ENCODE assay signal across 7 mouse cellular contexts in genomic region chr8:72421362-72422335, GRCm38 (mm10). TPM values are rescaled to one million over a fixed set of nuclear protein-coding genes. Genes with fewer than 3 reads are reported as not detected.
DNase-seq lines count a peak whose midpoint lies in the region; ATAC-seq lines count a peak whose summit lies in the region.

Gene Eps15l1 (minus strand): TSS chr8:72421460.

- H3K36me3 ChIP-seq in intestine, embryonic 16.5 days (ENCODE audit: control insufficient read depth, insufficient read depth, low read length), result no peaks in the 10 kb centered on the region
- H3K36me3 ChIP-seq in midbrain, embryonic 11.5 days (ENCODE audit: control insufficient read depth, insufficient read depth, low read length), result 0 out of 2 replicates have a peak, but pooled peaks cover 3% of the 10 kb centered on the region

- peak; percentile 99 for DNase-seq in adrenal gland, adult 8-10 months
- peak; percentile 98 for DNase-seq in embryo, embryonic 9.5 days (ENCODE audit: extremely low spot score)
- peak; percentile 96 to 99 for DNase-seq in gastrocnemius, postnatal 4 days (ENCODE audit: low spot score in 2 of 2)
- DNase-seq in left cerebral cortex, postnatal 36 days (ENCODE audit: low spot score in 2 of 2), result peak; percentile 98
- DNase-seq in midbrain, embryonic 11.5 days (ENCODE audit: low spot score, missing footprints), result peak; percentile 100
- peak; percentile 99 for DNase-seq in skeletal muscle tissue, adult 2 months (ENCODE audit: low read depth, low spot score)

- WGBS in intestine, embryonic 16.5 days, result under 1% methylated on average over 48 of the region's 48 CpGs
- WGBS in midbrain, embryonic 11.5 days, result 1% methylated on average over 48 of the region's 48 CpGs

- H3K9me3 ChIP-seq in intestine, embryonic 16.5 days (ENCODE audit: control insufficient read depth, low read length), result no peaks in the 10 kb centered on the region
- H3K9me3 ChIP-seq in midbrain, embryonic 11.5 days (ENCODE audit: control insufficient read depth, low read length), result no peaks in the 10 kb centered on the region

- no peaks in the 10 kb centered on the region for H3K27me3 ChIP-seq in intestine, embryonic 16.5 days (replicated peaks; ENCODE audit: control insufficient read depth, insufficient read depth, low read length)
- no peaks in the 10 kb centered on the region for H3K27me3 ChIP-seq in midbrain, embryonic 11.5 days (ENCODE audit: control insufficient read depth, insufficient read depth, low read length)

- peak within 1 kb of the TSS; percentile 82 for H3K27ac ChIP-seq in intestine, embryonic 16.5 days (ENCODE audit: low read length)
- H3K27ac ChIP-seq in midbrain, embryonic 11.5 days (ENCODE audit: low read depth, low read length), result peak within 1 kb of the TSS; percentile 32; the same call in 1 of the 2 replicates

- ATAC-seq in intestine, embryonic 16.5 days, result peak; percentile 98
- ATAC-seq in midbrain, embryonic 11.5 days (ENCODE audit: low FRiP score), result peak; percentile 97

- peaks cover 27% of the 10 kb centered on the region for H3K4me1 ChIP-seq in intestine, embryonic 16.5 days (ENCODE audit: control insufficient read depth, insufficient read depth, low read length)
- H3K4me1 ChIP-seq in midbrain, embryonic 11.5 days (ENCODE audit: control insufficient read depth, insufficient read depth, low read length), result peaks cover 11% of the 10 kb centered on the region

- intact Hi-C loops in left cerebral cortex, postnatal 36 days (cut with DNase I), result loop anchor here (2.0 kb wide), 1 partner anchor 53 kb away; the partner anchor contains the start of gene Cherp

- peak within 1 kb of the TSS; percentile 77 for H3K4me2 ChIP-seq in intestine, embryonic 16.5 days (ENCODE audit: low read depth, low read length)
- peak within 1 kb of the TSS; percentile 64 for H3K4me2 ChIP-seq in midbrain, embryonic 11.5 days

- peak within 1 kb of the TSS; percentile 82 for H3K4me3 ChIP-seq in intestine, embryonic 16.5 days (ENCODE audit: low read length)
- H3K4me3 ChIP-seq in midbrain, embryonic 11.5 days (ENCODE audit: low read depth, low read length), result peak within 1 kb of the TSS; percentile 94

- peak within 1 kb of the TSS; percentile 89 for H3K9ac ChIP-seq in intestine, embryonic 16.5 days (ENCODE audit: low read depth, low read length)
- H3K9ac ChIP-seq in midbrain, embryonic 11.5 days (ENCODE audit: low read length), result peak within 1 kb of the TSS; percentile 87

RNA-seq across cellular contexts. Expression of gene Eps15l1, which starts in this region (rescaled TPM):
- total RNA-seq in adrenal gland, adult 8-10 months (2022), result 10 to 100 TPM; 43.8 to 80.2 (median 57.1) TPM
- total RNA-seq in gastrocnemius, postnatal 4 days (2021), result 10 to 100 TPM; 41.6 to 51.1 TPM
- 41.9 and 42.5 TPM in 2 replicates for polyA plus RNA-seq in intestine, embryonic 16.5 days (2015; fragmentation: Nextera tagmentation; extraction: Ambion mirVana)
- 10 to 100 TPM; 60.0 to 75.6 TPM for total RNA-seq in left cerebral cortex, postnatal 36 days (2021)
- 67.6 and 71.3 TPM in 2 replicates for polyA plus RNA-seq in midbrain, embryonic 11.5 days (2014; fragmentation: Nextera tagmentation; extraction: Ambion mirVana)

Comparison
In these comparisons a context has a peak if more than half of its experiments do, and no peak if none do; other contexts are left out.
1. Peak in every context shown above with its lines: DNase-seq, ATAC-seq, H3K4me3 ChIP-seq and H3K27ac ChIP-seq.